Mouse (Mus musculus) erythroblast, adult 5-6 weeks (primary cell): ENCODE results near the gene Tagap1. TPM values are rescaled to one million over a fixed set of nuclear protein-coding genes. Genes with fewer than 3 reads are reported as not detected.
A peak's percentile ranks its signal among the peaks of the same experiment; 100 is the strongest.
"Not testable (repeated sequence)": the region's sequence is repeated elsewhere in the genome, so short reads cannot be mapped to it uniquely, and the experiment has no call there.

Experiments used
- ATAC-seq: replicated peaks from 2 replicates; pipeline ENCODE4 v1.8.0; 2016; ENCODE audit warnings: moderate number of reproducible peaks, mild to moderate bottlenecking, moderate TSS enrichment, inconsistent platforms; ENCODE audit not compliant: poor library complexity, low FRiP score, severe bottlenecking
- total RNA-seq, 2 experiments: library from RNA; stranded (forward) in 1 of 2; stranded (reverse) in 1 of 2; fragments of 150-400 nt in 1 of 2; fragments of 200-764, 138-1000 nt in 1 of 2; gene quantifications; 2 replicates each; pipeline versions ENCODE4 v1.2.3 to v1.2.4; 2015 to 2017; ENCODE audit warnings: low replicate concordance in 2 of 2

The Tagap1 gene
- total RNA-seq (2015; ENCODE audit: low replicate concordance) = 10.2 and 20.2 TPM in 2 replicates
- total RNA-seq (2017; ENCODE audit: low replicate concordance) = 6.7 and 8.8 TPM in 2 replicates

DNA sequence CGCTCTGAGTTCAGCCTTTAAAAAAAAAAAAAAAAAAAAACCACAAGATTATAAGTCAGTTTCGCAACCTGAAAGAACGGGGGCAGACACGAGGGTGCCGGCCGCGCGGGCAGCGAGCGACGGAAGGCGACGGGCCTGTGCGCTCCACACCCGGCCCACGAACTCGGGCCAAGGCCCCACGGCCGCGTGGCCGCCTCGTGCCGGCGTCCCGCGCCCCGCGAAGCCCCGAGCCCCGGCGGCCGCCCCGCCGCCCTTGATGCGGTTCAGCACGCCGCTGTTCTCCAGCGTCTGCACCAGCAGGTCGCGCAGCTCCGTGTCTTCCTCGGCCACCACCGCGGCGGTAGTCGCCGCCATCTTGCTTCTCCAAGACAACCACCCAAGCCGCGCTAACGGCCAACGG, at the start of gene Tagap1:
Gene Tagap1, minus strand, starts transcription at position 381 of the 400 bp plus-strand sequence.
- not testable (repeated sequence) for ATAC-seq

DNA sequence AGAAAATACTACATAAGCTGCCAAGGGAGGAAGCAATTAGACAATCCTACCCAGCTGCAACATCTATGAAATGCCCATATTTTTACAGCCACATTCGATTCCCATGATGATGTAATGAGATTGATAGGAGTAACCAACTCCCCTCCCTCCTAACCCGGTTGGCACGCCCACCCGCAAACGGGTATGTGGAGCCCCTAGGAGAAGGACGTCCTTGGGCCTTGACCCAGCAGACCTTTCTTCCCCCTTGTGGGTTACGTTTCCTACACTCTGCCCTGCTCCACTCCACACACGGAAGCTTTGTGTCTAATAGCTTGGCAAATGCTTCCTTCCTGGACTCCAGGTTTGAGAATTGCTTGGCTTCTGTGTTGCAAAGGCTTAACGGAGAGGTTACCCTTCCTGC, 48.9 kb upstream of the Tagap1 start:
- not testable (repeated sequence) for ATAC-seq

DNA sequence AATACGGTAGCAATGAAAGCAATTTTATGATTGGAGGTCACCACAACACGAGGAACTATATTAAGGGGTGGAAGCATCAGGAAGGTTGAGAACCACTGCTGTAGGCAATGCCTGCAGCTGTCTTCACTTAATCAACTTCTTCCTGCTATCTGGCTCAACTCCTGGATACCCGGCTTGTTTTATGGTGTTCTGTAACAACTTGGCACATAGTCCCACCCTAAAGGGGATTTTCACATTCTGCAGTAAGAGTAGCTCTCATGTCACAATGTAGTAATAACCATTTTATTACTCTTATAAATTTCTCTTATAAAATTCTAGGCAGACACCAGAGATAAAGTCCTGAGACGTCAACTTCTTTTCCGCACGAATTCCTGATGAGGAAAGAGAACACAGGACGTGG, 48.5 kb upstream of the Tagap1 start:
- ATAC-seq = not testable (repeated sequence)

GRCm38 (mm10) chr17:7008885-7009284, 47.9 kb upstream of the Tagap1 start:
- ATAC-seq = not testable (repeated sequence)

- ATAC-seq = not testable (repeated sequence)
Observed at GRCm38 (mm10) chr17:7005646-7006045, 44.7 kb upstream of the Tagap1 start.

DNA sequence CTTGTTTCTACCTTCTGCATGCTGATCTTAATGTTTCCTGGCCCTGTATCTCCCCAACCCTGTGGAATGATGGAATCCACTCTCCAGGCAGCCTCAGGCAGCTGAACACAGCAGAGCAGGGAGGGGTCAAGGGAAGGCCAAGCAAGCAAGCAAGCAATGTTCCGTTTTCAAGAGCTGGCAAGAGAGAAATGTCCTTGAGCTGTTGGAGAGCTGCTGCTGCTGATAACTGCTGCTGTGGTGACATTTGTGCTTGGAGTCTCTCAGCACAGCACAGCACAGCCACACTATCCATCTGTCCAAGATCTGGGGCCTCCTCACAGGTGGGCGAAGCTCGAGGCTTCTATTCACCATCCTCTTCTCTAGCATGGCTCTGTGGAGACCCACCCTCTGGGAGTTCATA, 42.4 kb upstream of the Tagap1 start:
- ATAC-seq = not testable (repeated sequence)

- not testable (repeated sequence) for ATAC-seq
Observed at GRCm38 (mm10) chr17:7001790-7002585, 41.0 kb upstream of the Tagap1 start.

DNA sequence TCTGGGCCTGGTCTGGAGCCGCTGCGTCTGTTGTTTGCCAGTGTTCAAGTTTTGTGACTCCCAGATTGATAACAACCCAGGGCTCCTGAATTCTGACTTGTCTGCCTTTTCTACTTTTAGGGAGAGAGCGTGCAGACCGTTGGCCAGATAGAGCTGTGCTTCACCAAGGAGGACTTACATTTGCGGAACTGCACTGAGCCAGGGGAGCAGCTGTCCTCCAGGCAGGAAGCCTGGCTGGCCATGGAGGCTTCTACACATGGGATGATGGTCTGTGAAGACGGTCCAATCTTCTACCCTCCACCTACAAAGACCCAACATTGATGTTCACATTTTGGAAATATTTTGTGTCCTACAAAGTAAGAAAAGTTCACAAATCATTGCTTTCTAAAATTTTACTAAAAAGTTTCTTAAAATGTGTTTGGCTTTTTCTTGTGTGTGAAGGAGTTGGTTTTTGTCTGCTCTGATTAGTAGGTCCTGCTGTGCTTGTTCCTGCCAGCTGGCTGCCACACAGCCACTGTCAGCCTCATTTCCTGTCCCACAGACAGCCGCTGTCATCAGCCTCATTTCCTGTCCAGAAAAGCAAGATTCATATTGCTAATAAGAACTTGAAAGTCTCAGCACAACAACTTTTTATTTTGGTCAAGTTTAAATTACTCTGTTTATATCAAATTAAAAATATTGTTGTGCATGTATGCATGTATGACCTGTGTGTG, 37.0 kb upstream of the Tagap1 start:
- not testable (repeated sequence) for ATAC-seq

GRCm38 (mm10) chr17:6996826-6997225, 35.9 kb upstream of the Tagap1 start:
- not testable (repeated sequence) for ATAC-seq

DNA sequence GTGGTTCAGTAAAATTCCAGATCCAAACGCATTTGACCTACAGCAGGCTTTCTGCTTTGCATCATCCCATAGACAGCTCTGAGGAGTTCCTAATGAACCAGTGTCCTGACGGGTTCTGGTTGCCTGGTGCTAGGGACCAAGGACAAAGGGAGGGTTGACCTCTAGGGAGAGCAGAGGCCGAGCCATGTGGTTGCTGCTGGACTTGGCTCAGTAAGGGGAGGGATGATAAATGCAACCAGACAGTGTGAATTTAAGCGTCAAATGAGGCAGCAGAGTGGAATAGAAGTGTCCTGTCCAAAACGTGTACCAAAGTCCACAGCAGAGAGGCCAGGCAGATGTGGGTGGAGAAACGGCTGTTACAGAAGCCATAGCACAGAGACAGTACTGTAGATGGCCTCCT, 34.5 kb upstream of the Tagap1 start:
- ATAC-seq = not testable (repeated sequence)

DNA sequence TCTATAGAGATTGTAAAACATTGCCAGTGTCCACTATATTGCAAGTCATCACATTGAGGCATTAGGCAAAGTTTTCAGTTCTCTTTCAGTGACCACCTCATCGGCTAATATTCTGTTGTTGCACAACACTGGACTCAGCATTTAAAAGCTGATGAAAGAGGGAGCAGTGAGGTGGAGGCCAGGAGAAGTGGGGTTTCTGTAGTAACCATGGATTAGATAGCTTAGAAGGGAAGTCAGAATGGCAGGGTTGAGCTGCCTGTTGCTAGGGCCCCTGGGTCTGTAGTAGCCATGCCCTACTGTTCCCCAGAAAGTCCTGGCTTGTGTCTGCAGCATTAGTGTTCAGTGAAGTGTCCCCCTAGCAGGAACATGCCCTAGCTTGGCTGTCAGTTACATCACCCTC, 25.2 kb upstream of the Tagap1 start:
- ATAC-seq = not testable (repeated sequence)

DNA sequence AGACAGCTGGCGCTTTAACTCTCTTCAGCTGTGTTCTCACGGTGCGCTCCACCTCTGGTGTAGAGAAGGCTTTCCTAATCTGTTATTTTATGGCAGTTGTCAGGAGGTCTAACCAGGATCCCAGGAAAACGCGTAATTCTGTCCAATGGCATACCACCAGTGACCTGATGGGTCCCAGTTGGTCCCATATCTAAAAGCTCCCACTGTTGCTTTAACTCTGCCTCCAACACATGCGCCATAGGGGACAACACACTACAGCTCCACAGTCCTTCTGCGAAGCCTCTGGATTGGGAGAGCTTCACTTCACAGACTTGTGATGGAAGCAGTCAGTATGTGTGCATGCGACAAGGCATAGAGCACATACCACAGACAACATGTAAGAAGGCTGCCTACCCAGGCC, 19.2 kb upstream of the Tagap1 start:
- not testable (repeated sequence) for ATAC-seq

- ATAC-seq = 0 out of 2 replicates have a peak, but pooled peaks have one; percentile 7
Observed at GRCm38 (mm10) chr17:6979380-6979779, 18.4 kb upstream of the Tagap1 start.

GRCm38 (mm10) chr17:6978287-6979248, 17.6 kb upstream of the Tagap1 start, which contains the start of gene Gm49721:
Gene Gm49721 (plus strand): TSS chr17:6978904.
- peak; percentile 93 for ATAC-seq

- ATAC-seq = not testable (repeated sequence)
Observed at GRCm38 (mm10) chr17:6974985-6975384, 14.0 kb upstream of the Tagap1 start.

DNA sequence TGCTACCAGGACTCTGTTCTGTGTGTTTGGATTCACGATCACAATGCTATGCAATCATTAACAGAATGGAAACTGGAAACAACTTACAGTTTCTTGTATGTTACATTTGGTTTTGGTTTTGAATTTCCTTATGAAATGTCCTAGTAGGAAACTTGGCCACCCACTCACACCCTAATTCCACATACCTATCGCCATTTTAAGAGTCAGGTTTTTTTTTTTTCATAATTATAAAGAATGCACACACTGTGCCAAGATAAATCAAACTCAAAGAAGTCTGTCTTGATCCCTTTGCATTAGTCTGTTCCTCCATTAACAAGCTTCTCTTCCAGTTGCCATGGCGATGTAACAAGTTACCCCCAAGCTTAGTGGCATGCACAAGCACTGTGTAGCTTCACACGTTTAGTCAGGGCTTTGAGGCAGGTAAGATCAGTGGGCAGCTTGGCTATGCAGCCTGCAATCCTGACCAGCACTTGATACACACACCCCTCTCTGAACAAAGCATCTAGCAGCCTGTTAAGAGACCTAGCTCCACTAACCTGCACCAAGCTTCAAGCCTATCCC, 12.0 kb upstream of the Tagap1 start:
- ATAC-seq = not testable (repeated sequence)

GRCm38 (mm10) chr17:6971238-6971637, 10.3 kb upstream of the Tagap1 start:
- ATAC-seq = not testable (repeated sequence)

- not testable (repeated sequence) for ATAC-seq
Observed at GRCm38 (mm10) chr17:6970334-6970733, 9.4 kb upstream of the Tagap1 start, which contains the start of gene Rnaset2b. Gene Rnaset2b (plus strand): TSS chr17:6970634.

GRCm38 (mm10) chr17:6967673-6968072, 6.7 kb upstream of the Tagap1 start:
- not testable (repeated sequence) for ATAC-seq
